ENCODE assay signal across 18 mouse cellular contexts in genomic region chr4:102810277-102810676, GRCm38 (mm10).
"Had no signal": no experiment of that assay in that cellular context is flagged by ENCODE, and none has a peak within 500 bp of the region (broad histone marks: within the 10 kb centered on the region; RNA-seq: fewer than 3 reads in every experiment).

No protein-coding gene starts in this region.

- H3K4me3 ChIP-seq: midbrain, embryonic 10.5 days; midbrain, embryonic 12.5 days; myocyte; neural tube, embryonic 13.5 days; neural tube, embryonic 15.5 days had no signal

- H3K9ac ChIP-seq: lung, embryonic 14.5 days; midbrain, embryonic 12.5 days; neural tube, embryonic 13.5 days; neural tube, embryonic 15.5 days had no signal

- H3K36me3 ChIP-seq: midbrain, embryonic 10.5 days; midbrain, embryonic 12.5 days; neural tube, embryonic 13.5 days; neural tube, embryonic 15.5 days had no signal

- DNase-seq: lung, embryonic 14.5 days; lung, postnatal 10 days; lung, postnatal 4 days; midbrain, embryonic 14.5 days; retina, postnatal 1 day; right cerebral cortex, adult 18-20 months; right cerebral cortex, postnatal 25 days; right cerebral cortex, postnatal 4 days; spleen, adult 18-20 months; thymus, adult 18-20 months; thymus, postnatal 14 days; thymus, postnatal 36 days had no signal

- H3K9me3 ChIP-seq: midbrain, embryonic 10.5 days; midbrain, embryonic 12.5 days; neural tube, embryonic 13.5 days; neural tube, embryonic 15.5 days had no signal

- H3K27me3 ChIP-seq: midbrain, embryonic 12.5 days; neural tube, embryonic 13.5 days; neural tube, embryonic 15.5 days had no signal

- H3K27ac ChIP-seq: midbrain, embryonic 10.5 days; midbrain, embryonic 12.5 days; neural tube, embryonic 13.5 days; neural tube, embryonic 15.5 days had no signal

- H3K4me2 ChIP-seq: lung, embryonic 14.5 days; midbrain, embryonic 12.5 days; neural tube, embryonic 13.5 days; neural tube, embryonic 15.5 days had no signal

- H3K4me1 ChIP-seq: midbrain, embryonic 12.5 days; neural tube, embryonic 13.5 days had no signal

- ATAC-seq: midbrain, embryonic 16.5 days had no signal
